Mouse (Mus musculus) megakaryocyte-erythroid progenitor cell, adult 5-6 weeks (primary cell): ENCODE measurements around the gene Uchl1. TPM values are rescaled to one million over a fixed set of nuclear protein-coding genes. Genes with fewer than 3 reads are reported as not detected.

Experiments used
- ATAC-seq: replicated peaks from 2 replicates; pipeline ENCODE4 v1.8.0; 2016; ENCODE audit warnings: mild to moderate bottlenecking, inconsistent platforms; ENCODE audit not compliant: severe bottlenecking, poor library complexity, low FRiP score, low TSS enrichment
- total RNA-seq, 2 experiments: library from RNA; stranded (forward) in 1 of 2; stranded (reverse) in 1 of 2; fragments of 200-1000, 215-1000 nt in 1 of 2; fragments of >200 nt in 1 of 2; fragmentation: Nextera tagmentation in 1 of 2; gene quantifications; 2 replicates each; pipeline ENCODE4 v1.2.3; 2014 to 2017

The Uchl1 gene
- total RNA-seq, 2 experiments from 2014 or later: 0.48 TPM; not detected in 1

GRCm38 (mm10) chr5:66701951-66702350 lies 26.1 kb downstream of the Uchl1 start:
- ATAC-seq: no peak

- no peak for ATAC-seq
Observed at GRCm38 (mm10) chr5:66703317-66704004, 27.6 kb downstream of the Uchl1 start.

DNA sequence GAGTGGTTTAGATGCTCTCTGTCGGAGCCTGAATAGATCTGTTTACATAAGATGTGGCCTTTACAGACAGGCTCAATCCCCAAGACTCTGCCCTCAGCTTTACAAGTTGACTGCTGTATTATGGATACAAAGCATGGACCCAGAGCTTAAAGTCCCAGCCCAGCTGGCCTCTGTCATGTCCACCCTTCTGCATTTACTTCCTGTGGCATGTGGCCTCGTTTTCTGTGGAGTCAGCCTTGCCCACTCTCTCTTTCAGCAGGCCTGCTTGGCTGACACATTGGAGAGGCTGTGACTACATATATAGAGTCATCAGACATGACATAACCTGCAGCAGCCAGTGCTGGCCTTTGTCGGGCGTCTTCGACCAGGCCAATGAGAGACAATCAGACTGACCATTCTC lies 32.0 kb downstream of the Uchl1 start:
- no peak for ATAC-seq

DNA sequence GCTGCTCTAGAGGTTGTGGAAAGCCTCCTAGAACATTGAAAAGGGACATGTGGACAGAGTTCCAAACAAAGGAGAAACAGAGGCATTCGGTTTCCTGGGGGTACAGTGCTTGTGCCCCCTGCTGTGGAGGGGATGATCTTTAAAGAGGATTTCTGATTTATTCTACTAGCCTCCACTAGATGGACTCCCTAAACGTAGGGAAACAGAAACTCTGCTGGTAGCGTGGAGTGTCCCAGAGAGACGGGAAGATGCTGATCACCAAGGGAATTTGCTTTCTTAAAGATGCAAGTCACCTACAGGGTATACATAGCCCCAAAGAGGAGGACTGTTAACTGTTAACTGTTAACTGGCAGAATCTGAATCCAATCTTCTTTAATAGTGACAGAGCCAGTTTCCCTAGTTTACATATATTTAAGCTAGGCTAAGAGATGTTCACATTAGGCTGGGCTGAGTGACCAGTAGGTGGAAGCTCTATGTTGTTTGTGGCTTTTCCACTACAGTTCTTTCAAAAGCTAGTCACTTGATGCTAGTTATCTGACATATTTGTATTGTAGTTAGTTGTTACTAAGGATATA lies 34.6 kb downstream of the Uchl1 start:
- ATAC-seq: no peak

DNA sequence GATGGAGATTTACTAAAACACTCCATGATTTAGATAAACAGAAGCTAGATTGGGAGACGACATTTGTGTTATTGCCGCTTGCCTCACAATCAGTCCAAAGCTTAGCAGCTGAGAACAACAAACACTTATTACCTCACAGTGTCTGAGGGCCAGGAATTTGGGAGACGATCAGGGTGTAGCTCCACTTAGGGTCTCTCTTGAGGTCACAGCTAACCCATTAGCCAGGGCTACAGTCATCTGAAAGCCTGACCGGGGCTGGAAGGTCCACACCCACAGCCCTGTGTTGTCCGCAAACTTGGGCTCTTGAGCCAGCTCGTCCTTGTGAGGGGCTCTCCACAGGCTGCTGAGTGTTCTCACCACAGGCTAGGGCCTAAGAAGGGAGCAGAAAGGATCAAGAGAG lies 36.9 kb downstream of the Uchl1 start:
- no peak for ATAC-seq

DNA sequence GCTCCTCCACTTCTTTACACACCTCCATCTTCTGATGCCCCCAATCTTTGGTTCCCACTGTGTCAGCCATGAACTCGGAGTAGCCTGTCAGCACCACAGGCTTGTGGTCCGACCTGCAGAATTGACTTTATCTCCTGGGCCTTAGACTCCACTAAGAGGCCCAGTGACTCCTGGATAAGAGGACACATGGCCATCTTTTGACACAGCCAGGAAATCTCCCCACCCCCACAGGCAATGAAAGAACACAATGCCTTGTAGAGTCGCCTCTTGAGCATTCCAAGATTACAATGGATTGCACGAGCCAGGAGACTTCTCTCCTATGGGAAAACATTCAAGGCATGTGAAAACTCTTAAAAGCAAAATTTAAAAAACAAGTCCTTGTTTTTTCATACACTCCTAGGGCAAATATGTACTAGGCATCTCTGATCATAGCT lies 39.6 kb downstream of the Uchl1 start:
- ATAC-seq: no peak

- ATAC-seq: no peak
Observed at GRCm38 (mm10) chr5:66717931-66718330, 42.0 kb downstream of the Uchl1 start.

DNA sequence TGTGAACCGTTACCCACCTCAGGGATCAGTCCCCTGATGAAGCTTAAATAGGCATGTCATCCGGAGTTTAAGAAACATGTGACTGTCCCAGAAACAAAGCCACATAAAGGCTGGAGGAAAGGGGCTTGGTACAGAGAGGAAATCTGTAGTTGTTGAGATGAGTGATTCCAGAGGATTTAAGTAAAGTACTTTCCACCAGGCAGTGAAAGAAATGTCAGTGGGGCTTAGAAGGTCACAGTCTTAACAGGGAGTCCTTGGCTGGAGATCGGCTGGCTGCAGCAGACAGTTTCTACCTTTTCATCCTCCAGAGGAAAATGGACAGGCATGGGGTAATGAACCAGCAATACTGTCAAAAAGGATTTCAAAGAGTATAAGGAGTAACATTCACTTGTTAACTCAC lies 42.5 kb downstream of the Uchl1 start:
- no peak for ATAC-seq

DNA sequence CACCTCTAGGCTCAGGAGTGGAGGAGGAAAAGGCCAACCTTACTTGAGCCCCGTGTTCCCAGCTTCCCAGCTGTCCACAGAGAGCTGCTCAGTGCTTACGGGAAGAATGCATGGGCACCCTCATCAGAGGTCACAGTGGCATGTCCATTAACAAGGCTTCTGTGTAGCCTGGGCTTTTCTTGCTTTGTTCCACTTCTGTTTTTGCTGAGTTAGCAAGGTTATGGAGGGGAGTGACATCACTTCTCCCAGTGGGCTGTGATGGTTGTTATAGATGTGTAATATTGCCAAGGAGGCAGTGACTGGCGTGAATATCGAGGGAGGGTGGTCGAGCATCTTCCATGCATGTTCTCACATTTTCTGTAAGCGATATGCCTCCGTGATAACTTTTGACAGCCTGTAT lies 43.0 kb downstream of the Uchl1 start:
- ATAC-seq: no peak

- ATAC-seq: no peak
Observed at GRCm38 (mm10) chr5:66720921-66721320, 45.0 kb downstream of the Uchl1 start.

DNA sequence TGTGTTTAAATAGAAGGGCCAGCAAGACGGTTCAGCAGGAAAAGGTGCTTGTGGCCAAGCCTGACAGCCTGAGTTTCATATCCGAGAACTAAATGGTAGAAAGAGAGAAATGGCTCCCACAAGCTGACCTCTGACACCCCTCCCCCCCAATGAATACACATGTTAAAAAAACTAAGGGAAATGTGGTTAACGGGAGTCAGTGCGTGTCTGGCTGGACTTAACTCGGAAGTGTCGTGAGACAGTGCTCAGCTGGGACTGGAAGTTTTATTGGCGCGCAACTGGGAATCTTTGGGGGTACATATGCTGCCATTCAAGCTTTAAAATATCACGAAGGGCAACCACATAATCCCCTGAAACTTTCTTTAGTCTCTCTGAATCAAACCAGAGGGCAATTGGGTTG lies 46.7 kb downstream of the Uchl1 start:
- no peak for ATAC-seq

DNA sequence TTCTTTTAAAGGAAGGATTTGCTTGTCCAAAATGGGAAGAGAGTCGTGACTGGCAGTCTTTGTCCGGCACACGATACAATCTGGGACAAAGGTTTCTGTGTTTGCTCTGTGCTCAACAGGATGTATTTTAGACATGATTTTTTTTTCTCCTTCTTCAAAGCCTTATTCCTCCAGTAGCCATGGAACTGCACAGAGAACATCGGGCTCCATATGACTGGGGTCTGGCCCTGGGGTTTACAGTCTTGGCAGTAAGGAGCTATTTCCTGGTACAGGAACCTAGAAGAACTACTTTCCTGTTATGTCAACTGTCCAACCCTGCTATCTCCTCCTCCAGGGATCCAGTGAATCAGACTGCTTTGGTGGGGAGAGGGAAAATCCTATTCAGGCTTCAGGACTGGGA lies 47.1 kb downstream of the Uchl1 start:
- ATAC-seq: no peak

DNA sequence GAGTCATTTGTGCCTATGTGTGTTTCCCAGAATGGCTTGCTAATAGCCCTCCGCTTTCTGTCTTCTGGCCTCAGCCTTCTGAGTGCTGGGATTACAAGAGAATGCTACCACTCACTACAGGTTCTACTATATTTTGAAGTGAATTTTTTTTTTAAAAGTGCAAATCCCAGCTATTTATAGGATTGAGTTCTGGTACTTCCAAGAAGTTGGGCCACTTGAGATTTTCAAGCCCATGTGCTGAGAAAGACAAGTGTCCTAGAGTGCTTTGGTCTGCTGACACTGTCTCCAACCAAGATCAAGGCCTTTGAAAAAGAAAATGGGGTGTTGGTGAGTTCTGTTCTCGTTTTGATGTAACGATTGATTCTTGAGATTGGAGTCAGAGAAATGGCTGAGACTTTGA lies 47.7 kb downstream of the Uchl1 start:
- no peak for ATAC-seq

GRCm38 (mm10) chr5:66729306-66729705 lies 53.4 kb downstream of the Uchl1 start:
- ATAC-seq: no peak

GRCm38 (mm10) chr5:66730621-66731301 lies 54.9 kb downstream of the Uchl1 start:
- ATAC-seq: no peak

DNA sequence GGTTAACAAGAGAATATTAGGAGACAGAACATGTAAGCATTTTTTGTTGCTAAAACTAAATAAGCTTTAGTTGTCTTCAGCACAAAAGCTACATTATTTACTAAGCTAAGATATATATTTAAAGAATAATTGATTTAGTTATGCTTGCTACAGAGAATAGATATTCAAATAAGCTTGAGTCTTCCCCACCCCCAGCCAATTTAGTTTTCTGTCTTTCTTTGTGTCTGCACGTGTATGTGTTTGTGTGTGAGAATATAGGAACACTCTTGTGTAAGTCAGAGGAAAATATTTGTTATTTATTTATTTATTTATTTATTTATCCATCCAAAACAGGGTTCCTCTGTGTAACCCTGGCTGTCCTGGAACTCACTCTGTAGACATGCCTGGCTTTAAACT lies 55.4 kb downstream of the Uchl1 start:
- ATAC-seq: no peak

DNA sequence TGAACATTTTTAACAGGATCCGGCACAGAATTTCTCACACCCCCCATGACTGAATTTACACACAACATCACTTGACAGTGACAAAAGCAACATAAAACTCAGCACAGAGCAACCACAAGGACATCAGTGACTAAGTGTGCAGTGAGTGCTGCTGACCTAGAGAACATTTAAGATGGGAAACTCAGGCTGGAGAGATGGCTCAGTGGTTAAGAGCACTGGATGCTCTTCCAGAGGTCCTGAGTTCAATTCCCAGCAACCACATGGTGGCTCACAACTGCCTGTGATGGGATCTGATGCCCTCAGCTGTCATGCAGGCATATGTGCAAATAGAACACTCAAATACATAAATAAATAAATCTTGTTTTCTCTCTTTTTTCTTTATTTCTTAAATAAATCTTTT lies 57.7 kb downstream of the Uchl1 start:
- ATAC-seq: no peak
